Mouse (Mus musculus): ENCODE measurements around the gene Kctd2. TPM values are rescaled to one million over a fixed set of nuclear protein-coding genes. Genes with fewer than 3 reads are reported as not detected.
"Not testable (repeated sequence)": the region's sequence is repeated elsewhere in the genome, so short reads cannot be mapped to it uniquely, and the experiment has no call there.

Kctd2 gene
- polyA plus RNA-seq, 1 experiment from 2014 or later = 22.2 TPM

- Histone ChIP-seq H3K27me3 (ENCODE audit: insufficient read depth, low read length) (no peaks in the 10 kb centered on the region), H3K27ac (ENCODE audit: low read depth) (peak overlapping the region; percentile 75), H3K9me3 (ENCODE audit: low read depth, low read length) (no peaks in the 10 kb centered on the region), H3K9ac (0 out of 2 replicates have a peak overlapping the region, but pooled peaks have one; percentile 15), H3K4me3 (ENCODE audit: low read depth, low read length) (0 out of 2 replicates have a peak overlapping the region, but pooled peaks have one; percentile 4), H3K4me2 (peak overlapping the region; percentile 39; the same call in 1 of the 2 replicates), H3K36me3 (ENCODE audit: insufficient read depth) (no peaks in the 10 kb centered on the region), H3K4me1 (ENCODE audit: insufficient read depth) (peaks cover 7% of the 10 kb centered on the region)
- TF ChIP-seq CTCF (IDR thresholded peaks at IDR 0.05; ENCODE audit: low read depth) = peak; percentile 99
- ATAC-seq (ENCODE audit: insufficient read depth) = peak; percentile 43
- DNase-seq = peak; percentile 99
- WGBS = 10% methylated on average over 15 of the region's 15 CpGs
Measured at GRCm38 (mm10) chr11:115473626-115474275, 53.8 kb downstream of the Kctd2 start.

- peak within 1 kb of the TSS; percentile 70 for H3K4me3 ChIP-seq (ENCODE audit: low read depth, low read length)
- DNase-seq = peak; percentile 99
- WGBS = under 1% methylated on average over 26 of the region's 26 CpGs
- H3K4me2 ChIP-seq = peak within 1 kb of the TSS; percentile 83
- ATAC-seq (ENCODE audit: insufficient read depth) = peak; percentile 97
- peak within 1 kb of the TSS; percentile 77 for H3K27ac ChIP-seq (ENCODE audit: low read depth)
- no peak for TF ChIP-seq CTCF (IDR thresholded peaks at IDR 0.05; ENCODE audit: low read depth)
- peak within 1 kb of the TSS; percentile 66 for H3K9ac ChIP-seq
- H3K9me3 ChIP-seq (ENCODE audit: low read depth, low read length) = no peaks in the 10 kb centered on the region
- no peaks in the 10 kb centered on the region for H3K36me3 ChIP-seq (ENCODE audit: insufficient read depth)
- H3K4me1 ChIP-seq (ENCODE audit: insufficient read depth) = peaks cover 7% of the 10 kb centered on the region
- H3K27me3 ChIP-seq (ENCODE audit: insufficient read depth, low read length) = no peaks in the 10 kb centered on the region
Measured at GRCm38 (mm10) chr11:115475025-115475757, 55.3 kb downstream of the Kctd2 start, which contains the start of gene Armc7. Armc7 (plus strand) TSS chr11:115475667.

- Histone ChIP-seq H3K27me3 (ENCODE audit: insufficient read depth, low read length) (no peaks in the 10 kb centered on the region), H3K9ac (peak overlapping the region; percentile 66), H3K4me2 (peak overlapping the region; percentile 83), H3K4me1 (ENCODE audit: insufficient read depth) (peaks cover 7% of the 10 kb centered on the region), H3K9me3 (ENCODE audit: low read depth, low read length) (no peaks in the 10 kb centered on the region), H3K4me3 (ENCODE audit: low read depth, low read length) (peak overlapping the region; percentile 70), H3K27ac (ENCODE audit: low read depth) (no peak overlapping the region), H3K36me3 (ENCODE audit: insufficient read depth) (no peaks in the 10 kb centered on the region)
- TF ChIP-seq CTCF (IDR thresholded peaks at IDR 0.05; ENCODE audit: low read depth) = no peak
- ATAC-seq (ENCODE audit: insufficient read depth) (peak; percentile 7), DNase-seq (no peak)
- WGBS = 4% methylated on average over 28 of the region's 28 CpGs
Measured at GRCm38 (mm10) chr11:115475758-115476237, 55.9 kb downstream of the Kctd2 start.

GRCm38 (mm10) chr11:115476630-115477029 is 56.7 kb downstream of the Kctd2 start:
- whole genome bisulfite sequencing = 77% methylated on average over 4 of the region's 4 CpGs
- Histone ChIP-seq H3K4me3 (ENCODE audit: low read depth, low read length) (peak overlapping the region; percentile 70), H3K4me2 (peak overlapping the region; percentile 83)
- not testable (repeated sequence) for DNase-seq; H3K36me3 ChIP-seq (ENCODE audit: insufficient read depth); ATAC-seq (ENCODE audit: insufficient read depth); H3K27ac ChIP-seq (ENCODE audit: low read depth); H3K9me3 ChIP-seq (ENCODE audit: low read depth, low read length); H3K9ac ChIP-seq; H3K4me1 ChIP-seq (ENCODE audit: insufficient read depth); H3K27me3 ChIP-seq (ENCODE audit: insufficient read depth, low read length)

GRCm38 (mm10) chr11:115477388-115477787 is 57.5 kb downstream of the Kctd2 start:
- H3K9me3 ChIP-seq (ENCODE audit: low read depth, low read length); H3K36me3 ChIP-seq (ENCODE audit: insufficient read depth); H3K9ac ChIP-seq; H3K27me3 ChIP-seq (ENCODE audit: insufficient read depth, low read length); H3K4me3 ChIP-seq (ENCODE audit: low read depth, low read length); H3K27ac ChIP-seq (ENCODE audit: low read depth); DNase-seq; ATAC-seq (ENCODE audit: insufficient read depth); H3K4me1 ChIP-seq (ENCODE audit: insufficient read depth): not testable (repeated sequence)
- 0 out of 2 replicates have a peak overlapping the region, but pooled peaks have one; percentile 83 for H3K4me2 ChIP-seq
- 77% methylated on average over 7 of the region's 7 CpGs for WGBS

- no peaks in the 10 kb centered on the region for H3K27me3 ChIP-seq (ENCODE audit: insufficient read depth, low read length)
- H3K9me3 ChIP-seq (ENCODE audit: low read depth, low read length) = no peaks in the 10 kb centered on the region
- peaks cover 7% of the 10 kb centered on the region for H3K4me1 ChIP-seq (ENCODE audit: insufficient read depth)
- no peaks in the 10 kb centered on the region for H3K36me3 ChIP-seq (ENCODE audit: insufficient read depth)
- no peak for TF ChIP-seq CTCF (IDR thresholded peaks at IDR 0.05; ENCODE audit: low read depth)
- H3K4me3 ChIP-seq (ENCODE audit: low read depth, low read length) = no peak overlapping the region
- ATAC-seq (ENCODE audit: insufficient read depth) (no peak), DNase-seq (no peak)
- no peak overlapping the region for H3K9ac ChIP-seq
- no peak overlapping the region for H3K27ac ChIP-seq (ENCODE audit: low read depth)
- no peak overlapping the region for H3K4me2 ChIP-seq
- WGBS = 83% methylated on average over 9 of the region's 9 CpGs
Measured at GRCm38 (mm10) chr11:115478296-115478938, 58.5 kb downstream of the Kctd2 start.

Small RNAs within 50 kb of the gene (microRNA-seq; reads per million reads assigned to microRNA genes)
- gene Mir3968 (ENCODE audit: borderline number of aligned reads) = not detected

Other genes starting within 250 kb of the Kctd2 start
- 11.4 and 14.3 TPM in 2 replicates for gene Tmem104, start 232.6 kb upstream of the Kctd2 start, polyA plus RNA-seq (2014; fragmentation: Nextera tagmentation; extraction: Ambion mirVana)
- 17.9 and 18.7 TPM in 2 replicates for gene Nat9, start 232.3 kb upstream of the Kctd2 start, polyA plus RNA-seq (2014; fragmentation: Nextera tagmentation; extraction: Ambion mirVana)
- gene Grin2c, start 152.9 kb upstream of the Kctd2 start, polyA plus RNA-seq (2014; fragmentation: Nextera tagmentation; extraction: Ambion mirVana) = not detected in 2 replicates
- gene Fdxr, start 143.1 kb upstream of the Kctd2 start, polyA plus RNA-seq (2014; fragmentation: Nextera tagmentation; extraction: Ambion mirVana) = 8.8 and 10.4 TPM in 2 replicates
- gene Fads6, start 122.5 kb upstream of the Kctd2 start, polyA plus RNA-seq (2014; fragmentation: Nextera tagmentation; extraction: Ambion mirVana) = 0.14 and 0.18 TPM in 2 replicates
- gene Otop2, start 113.0 kb upstream of the Kctd2 start, polyA plus RNA-seq (2014; fragmentation: Nextera tagmentation; extraction: Ambion mirVana) = not detected in 2 replicates
- gene Ush1g, start 98.1 kb upstream of the Kctd2 start, polyA plus RNA-seq (2014; fragmentation: Nextera tagmentation; extraction: Ambion mirVana) = not detected in 2 replicates
- gene Otop3, start 85.4 kb upstream of the Kctd2 start, polyA plus RNA-seq (2014; fragmentation: Nextera tagmentation; extraction: Ambion mirVana) = 0.12 TPM in 1 of 2 replicates, not detected in the other
- 7.4 and 9.2 TPM in 2 replicates for gene Hid1, start 52.4 kb upstream of the Kctd2 start, polyA plus RNA-seq (2014; fragmentation: Nextera tagmentation; extraction: Ambion mirVana)
- 17.7 and 19.8 TPM in 2 replicates for gene Cdr2l, start 38.2 kb upstream of the Kctd2 start, polyA plus RNA-seq (2014; fragmentation: Nextera tagmentation; extraction: Ambion mirVana)
- gene Mrpl58, start 16.4 kb upstream of the Kctd2 start, polyA plus RNA-seq (2014; fragmentation: Nextera tagmentation; extraction: Ambion mirVana) = 230 and 242 TPM in 2 replicates
- 817 and 850 TPM in 2 replicates for gene Atp5h, start 166 bp upstream of the Kctd2 start, polyA plus RNA-seq (2014; fragmentation: Nextera tagmentation; extraction: Ambion mirVana)
- not detected in 2 replicates for gene Trim80, start 20.4 kb downstream of the Kctd2 start, polyA plus RNA-seq (2014; fragmentation: Nextera tagmentation; extraction: Ambion mirVana)
- gene Slc16a5, start 42.3 kb downstream of the Kctd2 start, polyA plus RNA-seq (2014; fragmentation: Nextera tagmentation; extraction: Ambion mirVana) = 0.28 and 0.64 TPM in 2 replicates
- 5.7 and 8.0 TPM in 2 replicates for gene Armc7, start 55.5 kb downstream of the Kctd2 start, polyA plus RNA-seq (2014; fragmentation: Nextera tagmentation; extraction: Ambion mirVana)
- gene Nt5c, start 71.7 kb downstream of the Kctd2 start, polyA plus RNA-seq (2014; fragmentation: Nextera tagmentation; extraction: Ambion mirVana) = 76.0 and 79.4 TPM in 2 replicates
- gene Jpt1, start 94.3 kb downstream of the Kctd2 start, polyA plus RNA-seq (2014; fragmentation: Nextera tagmentation; extraction: Ambion mirVana) = 518 and 521 TPM in 2 replicates
- gene Sumo2, start 116.1 kb downstream of the Kctd2 start, polyA plus RNA-seq (2014; fragmentation: Nextera tagmentation; extraction: Ambion mirVana) = 1,096 and 1,118 TPM in 2 replicates
- 203 and 213 TPM in 2 replicates for gene Nup85, start 144.3 kb downstream of the Kctd2 start, polyA plus RNA-seq (2014; fragmentation: Nextera tagmentation; extraction: Ambion mirVana)
- 93.3 and 95.6 TPM in 2 replicates for gene Mrps7, start 183.8 kb downstream of the Kctd2 start, polyA plus RNA-seq (2014; fragmentation: Nextera tagmentation; extraction: Ambion mirVana)
- gene Gga3, start 183.9 kb downstream of the Kctd2 start, polyA plus RNA-seq (2014; fragmentation: Nextera tagmentation; extraction: Ambion mirVana) = 22.5 and 22.7 TPM in 2 replicates
- gene Mif4gd, start 192.8 kb downstream of the Kctd2 start, polyA plus RNA-seq (2014; fragmentation: Nextera tagmentation; extraction: Ambion mirVana) = 21.8 and 22.3 TPM in 2 replicates
- gene Slc25a19, start 208.2 kb downstream of the Kctd2 start, polyA plus RNA-seq (2014; fragmentation: Nextera tagmentation; extraction: Ambion mirVana) = 18.5 and 22.5 TPM in 2 replicates